Mouse (Mus musculus) layer of hippocampus, postnatal 10 days (tissue): ENCODE measurements at regions not wholly inside any gene's neighbourhood (a gene's known extent, or its start where the extent isn't known, plus 50 kb on each side); places are given as distances from the start of the nearest gene placed in this dataset.

ENCODE experiments used
- DNase-seq, 2 experiments: peaks; one replicate each; pipeline ENCODE4 v3.0.0; 2021; ENCODE audit warnings: low spot score in 2 of 2

DNA sequence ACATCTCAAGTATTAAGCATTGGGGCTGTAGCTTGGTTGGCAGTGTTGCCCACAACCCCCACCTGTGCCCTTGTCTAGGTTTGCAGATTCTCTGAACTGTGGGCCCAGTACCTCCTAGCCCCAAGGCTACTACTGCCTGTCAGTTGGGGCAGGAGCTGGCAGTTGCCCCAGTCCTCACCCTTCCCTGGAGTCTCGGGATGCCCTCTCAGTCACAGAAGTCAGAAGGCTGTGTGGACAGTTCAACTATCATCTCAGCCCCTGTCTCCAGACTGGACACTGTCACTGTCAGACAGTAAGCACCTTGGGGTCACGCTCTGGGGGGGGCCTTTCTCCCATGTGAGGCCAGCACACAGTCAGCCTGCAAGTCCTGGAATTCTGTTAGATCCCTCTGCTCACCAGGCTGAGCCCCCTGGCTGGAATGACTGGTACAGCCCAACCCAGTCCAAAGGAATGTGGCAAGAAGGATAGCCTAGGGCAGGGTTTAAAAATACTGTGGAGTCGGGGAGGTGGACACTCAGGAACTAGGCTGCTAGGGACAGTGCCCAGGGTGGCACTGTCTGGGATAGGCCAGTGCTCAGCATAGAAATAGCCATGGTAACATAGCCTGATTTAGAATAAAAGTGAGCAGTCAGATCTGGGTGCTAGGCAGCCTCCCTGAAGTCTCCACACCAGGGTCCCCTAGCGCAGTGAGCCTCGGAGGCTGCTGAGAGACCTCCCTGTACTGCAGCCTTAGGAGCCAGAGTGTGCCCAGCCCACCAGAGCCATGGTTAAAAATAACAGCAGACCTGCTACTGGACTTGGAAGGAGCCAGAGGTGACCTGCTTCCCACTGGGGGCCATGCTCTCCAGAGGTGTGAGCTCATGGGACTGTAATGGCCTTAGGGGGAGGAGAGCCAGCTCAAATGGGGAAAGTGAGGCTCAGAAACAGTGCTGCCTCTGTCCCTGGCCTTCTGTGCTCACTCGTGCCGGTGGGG is 83.1 kb upstream of the Ptpn1 start:
- no peak for DNase-seq

DNA sequence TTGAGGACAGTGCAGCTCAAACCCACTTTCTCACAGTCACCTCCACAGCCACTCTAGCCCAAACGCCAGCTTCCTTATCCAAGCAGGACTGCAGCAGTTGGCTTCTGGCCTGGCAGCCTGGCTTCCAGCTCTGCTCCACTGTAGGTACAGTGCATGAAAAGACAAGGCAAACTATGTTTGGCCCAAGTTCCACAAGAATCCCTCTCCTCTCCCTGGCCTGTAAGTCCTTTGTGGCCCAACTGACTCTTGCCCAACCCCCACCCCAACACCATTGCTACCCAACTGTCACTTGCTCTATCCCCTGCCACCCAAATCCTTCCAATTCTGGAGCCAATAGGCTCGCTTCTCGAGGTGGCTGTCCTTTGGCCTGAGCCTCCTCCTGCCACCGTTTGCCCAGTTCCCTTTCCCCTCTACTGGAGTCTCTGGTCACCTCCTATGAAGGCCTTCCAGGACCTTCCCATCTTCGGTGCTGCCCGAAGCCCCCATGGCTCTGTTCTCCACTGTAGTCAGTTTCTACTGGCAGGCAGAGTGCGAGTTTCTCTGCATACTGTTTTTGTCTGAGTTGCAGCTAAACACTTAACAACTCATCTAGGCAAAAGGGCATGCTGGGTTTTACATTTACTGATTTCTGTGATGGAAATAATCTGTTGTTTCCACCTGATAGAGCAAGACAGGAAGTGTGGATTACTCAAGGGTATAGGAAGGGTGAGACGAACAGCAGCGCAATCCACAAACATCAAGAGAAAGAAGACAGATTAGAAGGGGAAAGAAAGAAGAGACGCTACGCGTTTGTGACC is 84.4 kb upstream of the Ptpn1 start:
- no peak for DNase-seq

DNA sequence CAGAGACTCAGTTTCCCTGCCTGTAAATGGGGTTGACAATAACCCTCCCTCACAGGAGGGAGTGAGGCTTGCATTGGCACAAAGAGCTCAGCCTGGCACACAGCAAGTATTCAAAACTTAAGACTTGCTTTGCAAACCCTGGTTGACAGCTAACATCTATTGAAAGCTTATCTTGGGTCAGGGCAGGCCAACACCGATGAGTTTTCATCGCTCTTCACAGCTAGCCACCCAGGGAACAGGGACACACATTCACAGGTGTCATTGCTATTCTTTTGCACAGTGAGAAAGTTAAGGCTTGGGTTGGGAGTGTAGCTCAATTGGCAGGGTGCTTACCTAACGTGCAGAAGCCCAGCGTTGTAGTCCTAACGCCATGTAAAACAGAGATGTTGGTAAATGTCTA is 86.5 kb upstream of the Ptpn1 start:
- DNase-seq, result no peak

DNA sequence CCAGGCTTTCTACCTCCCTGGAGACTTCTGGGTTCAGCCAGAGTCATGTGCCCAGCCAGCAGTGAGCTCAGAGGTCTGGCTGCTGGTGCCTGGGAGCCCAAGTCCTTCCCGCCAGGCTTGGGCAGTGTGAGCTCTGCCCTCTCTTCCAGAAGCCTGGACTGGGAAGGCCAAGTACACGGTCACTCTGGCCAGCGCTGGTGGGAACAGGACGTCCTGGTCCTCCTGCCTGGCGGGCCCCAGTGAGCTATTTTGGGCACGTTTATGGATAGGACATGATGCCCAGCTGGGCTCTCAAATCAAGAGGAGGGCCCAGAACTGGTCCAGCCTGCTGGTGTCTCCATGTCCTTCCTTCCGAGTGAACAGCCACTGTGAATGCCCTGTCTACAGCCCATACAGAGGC is 87.3 kb upstream of the Ptpn1 start:
- DNase-seq, result no peak

DNA sequence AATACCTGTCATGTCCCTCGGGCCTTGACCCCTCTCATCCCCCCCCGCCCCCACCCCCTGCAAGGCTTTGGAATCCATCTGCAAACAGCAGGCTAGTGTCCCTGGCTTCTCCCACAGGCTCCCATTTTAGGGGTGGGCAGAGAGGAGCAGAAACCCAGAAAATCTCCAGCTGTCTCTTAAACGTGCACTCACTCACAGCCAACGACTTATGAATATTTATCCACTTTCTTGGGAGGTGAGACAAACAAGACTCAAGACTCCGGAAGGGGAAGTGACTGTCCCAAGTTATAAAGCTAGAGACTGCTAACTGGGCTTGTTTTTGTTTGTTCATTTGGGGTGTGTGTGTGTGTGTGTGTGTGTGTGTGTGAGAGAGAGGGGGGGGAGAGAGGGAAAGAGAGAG is 87.9 kb upstream of the Ptpn1 start:
- no peak for DNase-seq

DNA sequence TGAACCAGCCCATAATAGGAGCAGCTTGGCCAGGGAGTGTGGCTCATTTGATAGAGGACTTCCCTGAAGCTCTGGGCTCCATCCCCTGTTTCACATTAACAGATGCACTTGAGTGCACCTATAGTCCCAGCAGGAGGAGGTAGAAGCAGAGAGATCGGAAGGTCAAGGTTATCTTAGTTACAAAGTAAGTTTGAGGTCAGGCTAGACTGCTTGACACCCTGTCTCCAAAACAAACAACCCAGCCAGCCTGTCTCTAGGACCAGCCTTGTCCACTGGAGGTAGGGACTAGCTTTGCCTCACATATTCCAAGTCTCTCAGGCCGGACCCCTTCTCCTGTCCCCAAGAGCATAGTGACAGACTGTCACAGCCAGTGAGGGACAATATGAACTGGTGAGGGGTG is 88.9 kb upstream of the Ptpn1 start:
- no peak for DNase-seq

DNA sequence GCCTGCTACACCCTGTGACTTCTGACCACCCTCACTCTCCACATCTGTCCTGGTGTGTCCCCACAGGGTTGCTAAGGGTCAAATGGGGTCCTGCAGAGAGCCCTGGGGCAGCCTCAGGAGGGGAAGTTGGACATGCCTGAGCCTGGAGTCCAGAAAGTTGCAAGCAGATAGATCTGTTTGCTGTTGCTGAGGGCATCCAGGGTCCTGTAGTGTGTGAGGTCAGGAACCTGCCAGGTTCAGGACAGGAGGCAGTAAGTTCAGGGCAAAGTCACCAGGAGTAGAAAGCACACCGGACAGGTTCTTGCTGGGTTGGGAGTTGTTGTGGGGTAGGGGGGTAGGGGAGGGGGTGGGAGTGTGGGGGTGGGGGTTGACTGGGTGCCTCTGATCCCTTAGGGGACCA is 89.4 kb upstream of the Ptpn1 start:
- DNase-seq, result no peak

DNA sequence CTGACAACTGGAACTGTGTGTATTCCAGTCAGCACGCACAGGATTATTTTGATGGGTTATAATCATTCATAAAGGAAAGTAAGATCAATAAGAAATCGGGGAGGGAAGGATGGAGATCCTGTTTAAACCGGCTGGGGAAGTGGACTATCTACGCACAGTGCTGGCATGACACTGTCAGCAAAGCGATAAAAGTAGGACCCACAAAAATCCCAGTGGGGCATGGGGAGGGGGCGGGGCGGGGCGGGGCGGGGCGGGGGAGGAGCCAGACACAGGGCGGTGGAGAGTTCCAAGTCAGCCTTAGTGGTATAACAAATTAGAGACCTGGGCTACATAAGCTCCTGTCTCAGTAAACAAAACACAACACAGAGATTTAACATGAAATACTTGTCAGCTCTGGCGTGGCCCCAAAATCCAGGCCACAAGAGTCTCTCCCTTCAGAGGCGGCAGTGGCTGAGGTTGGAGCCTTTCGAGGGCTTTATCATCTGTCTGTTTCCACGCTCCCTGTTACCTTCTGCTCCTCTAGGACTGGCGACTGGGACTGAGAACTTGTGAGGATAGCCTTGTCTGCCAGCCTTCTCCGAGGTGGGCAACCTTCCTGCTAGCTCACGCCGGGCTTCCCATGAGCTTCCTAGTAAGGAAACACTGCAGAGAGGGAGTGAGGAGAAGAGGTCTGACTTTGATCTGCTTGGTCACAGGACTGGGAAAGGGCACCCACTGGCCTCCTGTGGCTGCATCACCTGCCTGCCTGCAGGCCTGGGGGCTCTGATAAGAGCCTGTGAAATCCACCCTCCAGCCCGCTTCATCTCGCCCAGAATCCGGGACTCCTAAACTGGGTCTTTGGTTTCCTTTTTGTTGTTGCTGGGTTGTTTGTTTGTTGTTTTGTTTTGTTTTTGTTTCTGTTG is 90.3 kb upstream of the Ptpn1 start:
- no peak for DNase-seq

DNA sequence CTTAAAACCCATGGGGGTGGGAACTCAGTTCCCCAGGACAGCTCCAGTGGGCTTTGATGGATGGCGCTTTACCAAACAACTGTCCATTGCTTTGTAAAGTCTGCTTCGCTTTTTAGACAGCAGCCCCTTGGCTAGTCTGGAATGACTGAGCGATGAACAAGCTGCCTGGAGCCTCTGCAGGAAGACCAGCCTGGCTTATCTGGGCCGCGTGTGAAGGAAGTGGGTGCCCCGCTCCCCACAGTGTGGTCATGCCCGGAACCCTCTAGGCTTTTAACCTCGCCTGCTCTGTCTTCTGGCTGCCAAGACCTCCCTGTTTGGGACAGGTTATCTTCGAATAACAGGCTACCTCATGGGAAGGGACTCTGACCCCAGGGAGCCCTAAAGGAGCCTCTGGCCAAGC is 91.5 kb upstream of the Ptpn1 start:
- DNase-seq, result no peak

DNA sequence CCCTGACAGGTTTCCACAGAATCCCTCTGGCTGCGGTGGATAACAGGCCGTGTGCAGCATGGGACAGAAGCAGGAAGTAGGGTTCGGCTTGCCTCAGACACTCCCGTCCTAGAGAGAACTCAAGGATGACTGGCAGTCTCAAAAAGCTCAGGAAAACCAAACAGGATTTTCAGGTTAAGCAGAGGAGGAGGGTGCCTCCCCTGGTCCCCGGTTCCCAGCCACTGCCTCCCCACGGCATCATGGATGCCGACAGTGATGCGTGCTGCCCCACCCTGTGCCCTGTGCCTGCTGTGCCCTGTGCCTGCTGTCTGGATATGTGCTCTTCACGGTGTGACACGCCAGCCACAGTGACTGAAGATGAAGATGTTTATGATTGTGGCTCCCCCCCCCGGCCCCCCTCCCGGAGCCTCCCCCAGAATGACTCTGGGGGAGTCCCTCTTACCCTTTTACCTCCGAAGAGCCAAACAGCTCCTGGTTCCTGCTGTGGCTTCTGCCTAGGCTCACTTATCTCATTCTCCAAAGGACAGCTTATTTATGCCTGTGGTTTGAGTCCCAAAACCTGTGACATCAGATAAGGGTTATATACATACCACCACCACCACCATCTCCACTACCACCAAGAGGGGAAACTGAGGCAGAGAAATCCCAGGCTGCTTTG is 92.4 kb upstream of the Ptpn1 start:
- no peak for DNase-seq

DNA sequence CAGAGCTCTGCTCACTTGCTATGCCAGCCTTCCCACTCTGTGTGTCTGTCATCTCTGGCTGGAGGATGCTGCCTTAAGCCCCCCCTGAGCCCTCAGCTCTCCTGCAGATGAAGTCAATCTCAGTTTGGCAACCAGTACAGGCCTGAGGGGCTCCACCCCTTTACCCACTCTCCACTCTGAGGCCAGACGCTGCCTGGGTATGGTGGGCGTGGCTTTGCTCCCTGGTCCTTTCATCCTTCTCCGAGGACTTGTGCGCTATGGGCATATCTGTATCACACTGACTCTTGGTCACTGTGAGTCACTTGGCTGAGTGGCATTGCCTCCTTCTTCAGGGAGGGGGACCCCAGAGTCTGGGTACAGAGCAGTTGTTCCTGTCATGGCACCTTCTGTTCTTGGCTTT is 94.3 kb upstream of the Ptpn1 start:
- no peak for DNase-seq

DNA sequence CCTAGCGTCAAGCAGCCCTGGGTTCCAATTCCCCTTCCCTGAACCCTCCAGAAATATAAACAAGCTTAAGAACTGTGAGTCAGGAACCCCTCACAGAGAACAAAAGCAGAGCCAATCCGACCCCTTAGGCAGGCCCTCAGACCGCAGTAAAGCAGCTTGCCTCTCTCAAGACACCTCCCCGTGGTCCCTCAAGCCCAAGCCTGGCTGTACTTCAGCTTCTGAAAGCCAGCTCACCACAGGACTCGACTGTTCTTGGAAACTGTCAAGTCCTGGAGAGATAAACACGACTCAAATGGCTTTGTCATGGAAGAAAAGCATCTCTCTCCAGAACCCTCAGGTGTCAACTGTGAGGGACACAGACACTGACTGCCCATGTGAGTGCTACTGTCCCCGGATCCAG is 95.2 kb upstream of the Ptpn1 start:
- no peak for DNase-seq

DNA sequence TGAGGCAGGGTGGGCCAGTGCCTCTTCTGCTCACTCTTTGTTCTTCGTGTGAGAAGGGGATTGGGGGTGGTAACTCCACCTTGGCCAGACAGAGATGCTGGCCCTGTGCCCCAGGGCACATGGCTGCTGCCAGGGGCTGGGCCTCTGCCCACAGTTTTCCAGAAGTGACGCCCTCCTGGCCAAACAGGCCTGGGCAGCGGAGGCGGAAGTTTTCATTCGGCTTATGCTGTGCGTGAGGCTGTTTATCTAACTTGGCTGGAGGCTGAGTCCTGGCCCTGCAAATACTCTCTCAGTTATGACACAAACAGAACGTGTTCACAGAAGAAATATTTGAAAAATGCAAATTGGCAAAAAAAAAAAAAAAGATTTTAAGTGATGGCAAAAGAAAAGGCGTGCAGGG is 97.3 kb upstream of the Ptpn1 start:
- peak; percentile 56 to 69 for DNase-seq

DNA sequence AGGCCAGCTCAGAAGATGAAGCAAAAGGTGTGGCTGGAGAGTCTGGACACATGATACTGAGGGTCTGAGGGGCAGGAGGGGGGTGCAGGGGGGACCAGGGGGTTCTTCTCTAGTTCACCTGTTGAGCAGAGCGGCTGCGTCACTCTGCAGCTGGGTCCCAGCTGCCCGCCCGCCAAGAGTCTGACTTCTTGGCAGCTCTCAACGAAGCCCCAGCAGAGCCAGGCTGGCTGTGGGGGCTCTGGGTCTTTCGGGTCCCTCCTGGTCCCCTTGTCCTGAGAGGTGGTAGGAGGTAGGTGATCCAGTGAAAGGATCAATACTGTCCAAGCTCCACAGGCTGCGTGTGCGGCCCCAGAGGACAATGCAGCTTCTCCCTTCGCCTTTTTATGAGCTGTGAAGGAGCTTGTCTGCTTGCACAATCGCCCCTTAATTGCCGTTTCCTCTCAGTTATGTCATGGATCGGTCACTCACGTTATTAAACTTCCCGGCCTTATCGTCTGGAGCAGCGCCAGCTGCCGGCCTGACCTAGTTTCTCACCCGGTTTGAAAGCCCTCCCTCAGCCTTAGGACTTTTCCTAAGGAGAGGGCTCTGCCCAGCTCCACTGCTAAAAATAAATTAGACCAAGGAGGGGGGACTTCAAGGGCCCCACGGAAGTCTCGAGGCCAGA is 98.4 kb upstream of the Ptpn1 start:
- peak; percentile 19 to 29 for DNase-seq

DNA sequence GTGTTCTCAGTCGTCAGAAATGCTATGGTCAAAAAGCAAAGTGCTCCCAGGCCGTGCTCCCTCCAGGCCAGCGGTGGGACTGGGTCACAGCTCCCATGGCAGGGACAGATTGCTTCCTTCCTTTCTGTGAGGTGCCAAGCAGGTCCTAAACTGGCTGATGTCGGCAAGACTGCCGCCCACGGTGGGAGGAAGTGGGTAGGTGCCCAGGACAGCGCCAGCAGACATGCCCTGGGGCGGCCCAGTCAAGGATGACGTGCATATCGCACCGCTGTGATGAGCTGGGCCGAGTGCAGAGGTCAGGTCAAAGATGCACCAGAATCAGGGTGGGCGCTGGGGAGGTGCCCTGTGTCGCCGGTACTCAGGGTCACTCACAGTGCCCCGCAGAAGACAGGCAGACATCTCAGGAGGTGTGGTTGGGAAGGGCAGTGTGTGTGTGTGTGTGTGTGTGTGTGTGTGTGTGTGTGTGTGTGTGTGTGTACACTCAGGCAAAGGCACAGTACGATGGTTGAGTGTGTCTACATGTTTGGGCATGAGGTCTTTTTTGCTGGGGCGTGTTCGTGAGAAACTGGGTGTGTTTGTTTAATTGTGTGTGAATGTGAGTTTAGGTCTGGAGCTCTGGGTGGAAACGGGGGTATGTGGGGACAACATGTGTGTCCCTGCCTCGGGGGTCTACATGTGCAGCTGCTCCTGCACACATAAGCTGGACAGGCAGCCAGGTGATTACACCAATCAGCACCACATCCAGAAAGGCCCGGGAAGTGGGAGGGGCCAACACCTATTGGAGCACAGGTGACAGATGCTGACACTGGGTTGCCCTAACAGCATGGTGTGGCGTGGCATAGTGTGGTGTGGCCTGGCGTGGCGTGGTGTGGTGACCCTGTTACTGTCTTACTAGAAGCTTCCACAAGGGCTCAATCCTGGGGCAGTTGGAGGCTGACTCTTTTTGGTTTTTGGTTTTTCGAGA is 100.5 kb upstream of the Ptpn1 start:
- no peak for DNase-seq

DNA sequence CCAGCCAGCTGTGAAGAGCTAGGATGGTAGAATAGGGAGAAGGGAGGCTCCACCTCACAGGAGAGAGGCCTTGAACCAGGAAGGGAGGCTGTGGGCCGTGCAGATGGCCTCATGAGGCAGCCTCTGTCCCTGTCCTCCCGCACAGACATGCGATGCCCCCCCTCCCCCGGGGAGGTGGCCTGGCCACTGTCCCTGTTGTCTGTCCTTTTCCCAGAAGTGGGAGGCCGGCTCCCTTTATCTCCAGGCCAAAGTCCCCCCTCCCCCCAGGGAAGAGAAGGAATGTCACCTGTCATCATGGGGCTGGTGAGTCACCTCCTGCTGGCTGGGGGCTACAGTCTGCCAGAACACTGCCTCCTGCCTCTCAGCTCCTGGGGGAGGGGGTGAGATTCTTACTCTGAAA is 103.6 kb upstream of the Ptpn1 start:
- DNase-seq, result no peak

DNA sequence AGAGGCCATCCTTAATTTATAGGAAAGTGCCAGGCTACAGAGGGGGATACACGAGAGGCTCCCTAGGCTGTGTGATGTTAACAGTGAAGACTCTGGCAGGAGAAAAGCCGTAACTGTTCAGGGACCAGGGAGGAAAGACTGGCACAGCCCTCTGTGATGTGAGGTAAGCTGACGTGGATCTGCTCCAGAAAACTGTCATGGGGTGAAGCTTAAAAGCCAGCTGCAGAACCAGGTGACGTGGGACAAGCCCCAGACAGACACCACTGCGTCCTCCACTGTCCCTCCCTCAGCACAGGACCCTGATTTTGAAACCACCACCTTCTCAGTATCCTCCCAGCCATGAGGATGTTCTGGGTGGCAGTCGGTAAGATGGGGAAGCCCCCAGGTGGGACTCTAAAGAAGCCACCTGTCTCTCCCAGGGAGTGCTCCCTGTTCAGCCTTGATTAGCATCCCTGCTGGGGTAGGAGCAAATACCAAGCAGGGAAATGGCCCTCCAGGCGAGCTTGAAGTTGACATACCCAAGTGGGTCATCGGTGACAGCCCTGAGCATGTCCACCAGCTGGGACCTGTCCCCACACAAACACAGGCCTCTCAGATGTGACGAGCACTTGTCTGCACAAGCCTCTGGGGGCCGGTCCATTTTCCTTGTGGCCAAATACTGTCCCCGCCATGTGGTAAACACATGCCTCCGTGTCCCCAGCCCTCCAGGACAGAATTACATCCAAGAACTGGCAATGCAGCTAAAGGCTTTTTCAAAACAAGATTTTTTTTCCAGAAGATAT is 104.7 kb upstream of the Ptpn1 start:
- DNase-seq, result no peak

DNA sequence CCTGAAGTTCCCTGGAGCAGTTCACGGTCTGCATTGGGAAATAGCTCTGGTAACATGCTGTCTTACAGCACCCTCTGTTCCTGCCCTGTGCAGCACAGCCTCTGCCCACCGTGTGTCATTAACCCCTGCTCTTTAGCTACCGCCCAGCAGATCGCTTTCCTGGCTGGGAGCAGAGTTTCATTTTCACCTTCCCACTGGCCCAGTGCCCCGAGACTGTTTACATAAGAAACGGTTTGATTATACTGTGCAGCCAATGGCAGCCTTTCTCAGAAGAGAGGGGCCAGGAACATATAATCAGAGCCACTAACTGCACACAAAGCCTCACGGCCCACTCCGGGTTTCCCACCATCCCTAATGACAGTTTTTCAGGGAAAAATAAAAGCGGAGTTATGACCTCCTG is 108.3 kb upstream of the Ptpn1 start:
- no peak for DNase-seq
